ENCODE assay signal across 8 mouse cellular contexts in genomic region chr17:3102336-3103165, GRCm38 (mm10). TPM values are rescaled to one million over a fixed set of nuclear protein-coding genes. Genes with fewer than 3 reads are reported as not detected.
A peak's percentile ranks its signal among the peaks of the same experiment; 100 is the strongest.
DNase-seq lines count a peak whose midpoint lies in the region; ATAC-seq and TF ChIP-seq lines count a peak whose summit lies in the region.

No protein-coding gene starts in this region.

- WGBS in intestine, embryonic 15.5 days: 2% methylated on average over 14 of the region's 14 CpGs
- 5% methylated on average over 14 of the region's 14 CpGs for whole genome bisulfite sequencing in liver, embryonic 14.5 days (ENCODE audit: insufficient replicate concordance)

- peak; percentile 19 to 49 for DNase-seq in cerebellum, postnatal 10 days
- DNase-seq in cerebellum, adult 11 months: no peak
- peak; percentile 82 for DNase-seq in embryo, embryonic 10.5 days (ENCODE audit: low spot score)
- DNase-seq in liver, embryonic 14.5 days (ENCODE audit: low read depth in 3 of 3, low spot score in 3 of 3): peak in 1 of 3 experiments; percentile 68
- DNase-seq in natural killer cell, adult 2 months (ENCODE audit: low spot score in 2 of 2): peak; percentile 39
- DNase-seq in testis, postnatal 14 days (ENCODE audit: low spot score): peak; percentile 54

- peak; percentile 69 for ATAC-seq in granulocyte monocyte progenitor cell, adult 5-6 weeks (replicated peaks; ENCODE audit: poor library complexity, severe bottlenecking)
- ATAC-seq in intestine, embryonic 15.5 days: peak; percentile 97
- ATAC-seq in liver, embryonic 14.5 days (ENCODE audit: insufficient read depth): peak; percentile 93

- H3K27me3 ChIP-seq in intestine, embryonic 15.5 days (replicated peaks): no peaks in the 10 kb centered on the region
- no peaks in the 10 kb centered on the region for H3K27me3 ChIP-seq in liver, embryonic 14.5 days (ENCODE audit: control insufficient read depth, insufficient read depth, low read length)

- no peaks in the 10 kb centered on the region for H3K36me3 ChIP-seq in intestine, embryonic 15.5 days
- H3K36me3 ChIP-seq in liver, embryonic 14.5 days (replicated peaks; ENCODE audit: control insufficient read depth, insufficient read depth, low read depth): no peaks in the 10 kb centered on the region

- no peak overlapping the region for H3K27ac ChIP-seq in intestine, embryonic 15.5 days
- H3K27ac ChIP-seq in liver, embryonic 14.5 days: no peak overlapping the region

- H3K4me1 ChIP-seq in intestine, embryonic 15.5 days (replicated peaks): peaks cover 6% of the 10 kb centered on the region; the same call in 1 of the 2 replicates
- H3K4me1 ChIP-seq in liver, embryonic 14.5 days (replicated peaks; ENCODE audit: control insufficient read depth in 2 of 2, insufficient read depth in 2 of 2, low read length in 1 of 2): peaks cover 0 to 7% of the 10 kb centered on the region in 2 experiments; a peak in 2 of 4 replicates

- peak overlapping the region; percentile 75 for H3K4me2 ChIP-seq in intestine, embryonic 15.5 days (replicated peaks)
- H3K4me2 ChIP-seq in liver, embryonic 14.5 days (ENCODE audit: low read depth): peak overlapping the region; percentile 67

- no peak for TF ChIP-seq EP300 in liver, embryonic 14.5 days (IDR thresholded peaks at IDR 0.05; ENCODE audit: low read depth)

- H3K4me3 ChIP-seq in intestine, embryonic 15.5 days (replicated peaks): peak overlapping the region; percentile 39
- peak overlapping the region; percentile 39 to 60 for H3K4me3 ChIP-seq in liver, embryonic 14.5 days (ENCODE audit: insufficient read depth in 1 of 2, low read depth in 2 of 2, low read length in 2 of 2)

- TF ChIP-seq CTCF in liver, embryonic 14.5 days (IDR thresholded peaks at IDR 0.05; ENCODE audit: low read depth): no peak

- H3K9me3 ChIP-seq in intestine, embryonic 15.5 days: no peaks in the 10 kb centered on the region
- no peaks in the 10 kb centered on the region for H3K9me3 ChIP-seq in liver, embryonic 14.5 days (ENCODE audit: control insufficient read depth, low read length)

- H3K9ac ChIP-seq in intestine, embryonic 15.5 days: peak overlapping the region; percentile 39; the same call in 1 of the 2 replicates
- H3K9ac ChIP-seq in liver, embryonic 14.5 days (replicated peaks): peak overlapping the region; percentile 51

RNA-seq across cellular contexts. Expression of gene Scaf8, which starts 12.2 kb away (rescaled TPM):
- total RNA-seq in granulocyte monocyte progenitor cell, adult 5-6 weeks (2014; fragmentation: Nextera tagmentation): 38.8 and 42.9 TPM in 2 replicates
- total RNA-seq in granulocyte monocyte progenitor cell, adult 5-6 weeks (2017): 25.8 and 31.5 TPM in 2 replicates
- polyA plus RNA-seq in intestine, embryonic 15.5 days (2015; fragmentation: Nextera tagmentation; extraction: Ambion mirVana): 16.0 and 16.9 TPM in 2 replicates
- polyA plus RNA-seq in liver, embryonic 14.5 days (2012; rRNA removed): 7.4 and 10.1 TPM in 2 replicates
- polyA plus RNA-seq in liver, embryonic 14.5 days (2014; fragmentation: Nextera tagmentation; extraction: Ambion mirVana): 8.2 and 8.8 TPM in 2 replicates
